Mouse (Mus musculus) olfactory bulb, adult 2 months (tissue): Measurements from ENCODE around the gene Nhsl1. TPM values are rescaled to one million over a fixed set of nuclear protein-coding genes. Genes with fewer than 3 reads are reported as not detected.

ENCODE experiments used
- H3K27ac ChIP-seq: fragments of 200-500 bp; 2 replicates; pipeline ENCODE4 v1.5.1; 2012; ENCODE audit warnings: low read depth, low read length; ENCODE audit not compliant: insufficient read depth
- H3K4me1 ChIP-seq: fragments of 200-500 bp; 2 replicates; pipeline ENCODE4 v1.6.1; 2012; ENCODE audit warnings: low read length; ENCODE audit not compliant: control insufficient read depth, insufficient read depth
- H3K4me3 ChIP-seq: fragments of 200-500 bp; 2 replicates; pipeline ENCODE4 v1.5.1; 2012; ENCODE audit warnings: mild to moderate bottlenecking, low read depth, low read length, moderate library complexity; ENCODE audit not compliant: insufficient read depth
- CTCF ChIP-seq: fragments of 200-500 bp; IDR thresholded peaks from 2 replicates; pipeline ENCODE4 v1.5.1; 2012; ENCODE audit warnings: low read depth, mild to moderate bottlenecking, low read length, moderate library complexity; ENCODE audit not compliant: insufficient read depth
- POLR2A ChIP-seq: fragments of 200-500 bp; IDR thresholded peaks from 2 replicates; pipeline ENCODE4 v1.6.1; 2012; ENCODE audit warnings: mild to moderate bottlenecking, low read depth, low read length, moderate library complexity; ENCODE audit not compliant: insufficient read depth
- WGBS: fragments of 180-500 bp; shearing (Covaris S2); methylation state at CpG from one replicate; pipeline ENCODE4 v1.1.7; 2018; 5-methylcytosine and 5-hydroxymethylcytosine counted together
- polyA plus RNA-seq: library from polyadenylated mRNA; stranded (reverse); fragments of >200 nt; gene quantifications from 2 replicates; pipeline ENCODE4 v1.2.4, GENCODE M21; 2012; ENCODE audit warnings: low replicate concordance; ENCODE audit not compliant: missing spikeins, insufficient read depth, insufficient read length

Gene Nhsl1
- polyA plus RNA-seq, 1 experiment, result not detected

DNA sequence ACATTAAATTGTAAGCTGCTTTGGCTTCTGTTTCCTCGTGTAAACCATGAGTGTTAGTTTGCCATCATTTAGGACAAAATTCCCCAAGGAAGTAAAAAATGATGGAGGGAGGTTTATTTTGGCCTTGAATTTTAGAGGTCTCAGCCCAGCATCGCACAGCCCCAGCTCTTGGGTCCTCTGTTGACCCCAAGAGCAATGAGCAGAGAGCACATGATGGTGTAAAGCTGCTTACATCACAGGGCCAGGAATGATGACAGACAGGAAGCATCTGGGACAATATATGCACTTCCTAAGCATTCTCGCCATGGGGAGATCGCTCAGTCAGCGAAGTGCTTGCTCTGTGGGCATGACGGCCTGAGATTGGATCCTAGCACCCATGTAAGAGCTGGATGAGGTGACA is 20.6 kb downstream of the Nhsl1 start:
- TF ChIP-seq CTCF, result no peak
- no peak for TF ChIP-seq POLR2A
- Histone ChIP-seq H3K27ac (no peak overlapping the region), H3K4me1 (0 out of 2 replicates have a peak, but pooled peaks cover 2% of the 10 kb centered on the region), H3K4me3 (no peak overlapping the region)
- 95% methylated on average over 6 of the region's 6 CpGs for WGBS

DNA sequence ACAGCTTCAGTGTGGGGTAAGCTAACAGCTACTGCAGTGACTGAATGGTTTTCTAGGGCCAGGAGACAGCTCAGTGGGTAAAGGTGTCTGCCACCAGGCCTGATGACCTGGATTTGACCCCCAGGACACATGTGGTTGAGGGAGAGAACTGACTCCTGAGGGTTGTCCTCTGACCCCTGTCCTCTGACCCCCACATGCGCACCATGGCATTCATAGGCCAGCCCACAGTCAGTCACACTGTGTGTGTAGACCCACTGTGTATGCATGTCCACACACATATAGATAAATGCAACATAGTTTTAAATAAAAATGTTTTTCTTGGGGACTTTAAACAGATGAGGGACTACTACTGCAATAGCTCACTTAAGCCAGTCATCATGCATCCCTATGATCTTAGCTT is 22.1 kb downstream of the Nhsl1 start:
- 91% methylated on average over 1 of the region's 1 CpGs for WGBS
- H3K4me1 ChIP-seq, result 0 out of 2 replicates have a peak, but pooled peaks cover 2% of the 10 kb centered on the region
- H3K4me3 ChIP-seq, result no peak overlapping the region
- TF ChIP-seq CTCF (no peak), POLR2A (no peak)
- H3K27ac ChIP-seq, result no peak overlapping the region

DNA sequence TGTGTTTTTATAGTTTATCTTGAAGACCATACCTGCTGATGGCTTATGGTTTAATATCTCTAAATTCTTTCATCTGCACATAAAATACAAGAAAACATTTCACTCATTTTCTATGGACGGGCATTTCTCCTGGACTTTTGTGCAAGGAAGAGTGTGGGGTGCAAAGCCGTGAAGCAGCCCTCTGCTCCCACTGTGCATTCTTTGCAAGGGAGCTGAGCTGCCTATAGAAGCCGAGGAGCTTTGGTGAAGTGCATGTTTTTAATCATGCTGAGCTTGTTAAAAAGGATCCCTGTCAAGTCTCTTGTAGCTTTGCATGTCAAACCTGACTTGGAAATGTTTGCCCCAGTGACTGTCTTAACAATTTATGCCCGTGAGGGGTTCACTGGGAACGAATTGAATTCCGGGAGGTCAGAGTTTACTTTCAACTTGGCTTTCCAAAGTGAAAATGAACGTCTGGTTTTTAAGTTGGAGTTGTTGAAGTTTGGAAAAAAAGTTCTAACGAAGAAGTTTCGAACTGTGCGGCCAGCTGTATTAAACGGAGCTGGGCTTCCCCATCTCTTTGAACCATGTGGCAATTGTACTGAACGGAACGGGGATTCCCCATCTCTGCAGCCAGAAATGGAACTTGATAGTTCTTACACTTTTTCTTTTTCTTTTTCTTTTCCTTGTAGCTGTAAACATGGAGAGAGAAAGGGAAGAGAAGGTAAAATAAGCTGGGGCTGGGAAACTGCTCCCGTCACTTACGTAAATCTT is 22.8 kb downstream of the Nhsl1 start:
- 53% methylated on average over 15 of the region's 15 CpGs for WGBS
- no peak for TF ChIP-seq CTCF
- no peak for TF ChIP-seq POLR2A
- Histone ChIP-seq H3K4me3 (no peak overlapping the region), H3K27ac (no peak overlapping the region), H3K4me1 (0 out of 2 replicates have a peak, but pooled peaks cover 2% of the 10 kb centered on the region)

DNA sequence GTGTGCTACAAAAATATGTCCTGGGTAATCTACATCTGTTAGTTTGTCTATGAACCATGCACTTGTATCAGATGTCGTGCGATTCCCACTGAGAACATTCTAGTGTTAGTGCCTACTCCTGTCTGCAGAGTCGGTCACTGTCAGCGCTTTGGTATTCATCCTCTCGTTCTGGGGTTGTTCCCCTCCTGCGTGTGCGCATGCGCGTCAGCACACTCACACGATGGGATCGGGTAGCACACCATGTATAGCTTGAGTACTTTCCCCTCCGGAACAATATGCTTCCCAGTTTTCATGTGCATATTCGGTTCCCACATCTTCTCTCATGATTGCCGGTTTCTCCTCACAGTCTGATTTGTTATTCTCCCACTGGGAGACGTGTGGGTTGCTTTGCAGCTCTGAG is 28.4 kb downstream of the Nhsl1 start:
- 0 out of 2 replicates have a peak, but pooled peaks cover 2% of the 10 kb centered on the region for H3K4me1 ChIP-seq
- WGBS, result 90% methylated on average over 15 of the region's 15 CpGs
- no peak overlapping the region for H3K27ac ChIP-seq
- H3K4me3 ChIP-seq, result no peak overlapping the region
- TF ChIP-seq POLR2A (no peak), CTCF (no peak)

DNA sequence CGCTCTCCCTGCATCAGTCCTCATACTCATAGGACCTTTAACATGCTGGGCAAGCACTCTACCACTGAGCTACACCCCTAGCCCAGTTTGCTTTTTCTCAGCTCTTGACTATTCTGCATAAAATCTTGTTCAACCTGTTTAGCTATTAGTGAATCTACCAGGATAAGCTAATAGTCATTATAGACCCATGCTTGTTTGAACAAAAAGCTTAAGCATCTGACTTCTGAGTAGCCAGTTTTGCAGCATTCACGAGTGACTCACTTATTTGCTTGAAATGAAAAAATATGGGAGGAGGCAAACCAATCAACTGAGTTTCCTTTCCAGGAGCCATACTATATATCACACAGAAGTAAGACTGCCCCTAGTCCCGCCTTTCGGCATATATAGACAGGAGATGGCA is 32.0 kb downstream of the Nhsl1 start:
- 93% methylated on average over 4 of the region's 4 CpGs for WGBS
- H3K27ac ChIP-seq, result no peak overlapping the region
- TF ChIP-seq POLR2A (no peak), CTCF (no peak)

DNA sequence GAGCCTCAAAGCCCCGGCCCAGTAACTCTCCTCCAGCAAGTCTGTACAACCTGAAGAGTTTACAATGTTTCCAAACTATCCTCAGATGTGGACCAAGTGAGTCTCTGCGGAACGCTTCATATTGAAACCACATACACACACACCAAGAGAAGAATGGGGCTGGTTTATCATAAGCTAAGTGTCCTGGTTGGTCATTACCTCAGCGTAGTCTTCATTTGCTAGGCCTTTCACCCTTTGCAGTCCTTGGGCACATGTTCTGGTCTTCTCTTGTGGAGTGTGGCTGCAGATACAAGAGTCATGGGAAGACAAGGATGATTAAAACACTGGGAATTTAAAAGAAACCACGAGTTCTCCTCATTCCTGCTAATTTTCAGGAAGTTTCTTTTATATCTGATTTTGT is 34.2 kb downstream of the Nhsl1 start:
- H3K4me1 ChIP-seq, result no peaks in the 10 kb centered on the region
- 93% methylated on average over 5 of the region's 5 CpGs for WGBS
- H3K4me3 ChIP-seq, result no peak overlapping the region
- H3K27ac ChIP-seq, result no peak overlapping the region
- TF ChIP-seq CTCF, result no peak
- TF ChIP-seq POLR2A, result no peak

More for the DNA sequence above, 32.0 kb downstream of the Nhsl1 start:
- no peak overlapping the region for H3K4me3 ChIP-seq
- no peaks in the 10 kb centered on the region for H3K4me1 ChIP-seq

DNA sequence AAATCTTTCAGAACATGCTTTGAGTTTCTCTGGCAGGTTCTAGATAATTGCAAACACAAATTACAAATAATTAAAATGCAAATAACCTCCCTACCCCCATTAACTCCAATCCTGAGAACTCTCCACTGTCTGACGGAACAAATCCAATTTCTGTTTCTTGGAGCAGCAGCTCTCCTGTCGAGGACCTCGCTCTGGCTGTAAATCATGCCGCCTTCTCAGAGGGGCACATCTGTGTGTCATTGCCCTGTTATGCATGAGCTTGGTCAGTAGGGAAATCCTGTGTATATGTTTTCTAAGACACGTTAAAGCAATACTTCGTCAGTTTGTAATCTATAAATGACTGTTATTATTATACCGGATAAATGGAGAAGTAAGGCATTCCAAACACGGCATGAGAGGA is 35.3 kb downstream of the Nhsl1 start:
- no peak overlapping the region for H3K27ac ChIP-seq
- TF ChIP-seq CTCF (no peak), POLR2A (no peak)
- H3K4me3 ChIP-seq, result no peak overlapping the region
- 80% methylated on average over 8 of the region's 8 CpGs for WGBS
- no peaks in the 10 kb centered on the region for H3K4me1 ChIP-seq

DNA sequence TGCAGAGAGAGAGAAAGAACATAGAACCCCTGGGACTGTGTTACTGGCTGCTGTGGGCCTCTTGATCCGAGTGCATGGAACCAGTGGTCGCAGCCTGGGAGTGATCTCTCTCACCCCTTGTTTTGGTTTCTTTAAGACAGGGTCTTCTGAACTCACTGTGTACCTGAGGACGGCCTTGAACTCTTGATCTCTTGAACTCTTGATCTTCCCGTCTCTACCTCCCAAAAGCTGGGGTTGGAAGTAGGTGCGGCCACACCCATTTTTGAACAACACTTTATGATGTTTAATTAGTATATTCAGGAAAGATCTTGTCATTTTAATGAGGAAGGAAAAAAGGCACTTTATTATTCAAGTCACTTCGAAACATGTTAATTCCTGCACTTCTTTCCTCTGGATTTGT is 37.7 kb downstream of the Nhsl1 start:
- Histone ChIP-seq H3K27ac (no peak overlapping the region), H3K4me3 (no peak overlapping the region), H3K4me1 (no peaks in the 10 kb centered on the region)
- no peak for TF ChIP-seq CTCF
- TF ChIP-seq POLR2A, result no peak
- WGBS, result 94% methylated on average over 6 of the region's 6 CpGs

DNA sequence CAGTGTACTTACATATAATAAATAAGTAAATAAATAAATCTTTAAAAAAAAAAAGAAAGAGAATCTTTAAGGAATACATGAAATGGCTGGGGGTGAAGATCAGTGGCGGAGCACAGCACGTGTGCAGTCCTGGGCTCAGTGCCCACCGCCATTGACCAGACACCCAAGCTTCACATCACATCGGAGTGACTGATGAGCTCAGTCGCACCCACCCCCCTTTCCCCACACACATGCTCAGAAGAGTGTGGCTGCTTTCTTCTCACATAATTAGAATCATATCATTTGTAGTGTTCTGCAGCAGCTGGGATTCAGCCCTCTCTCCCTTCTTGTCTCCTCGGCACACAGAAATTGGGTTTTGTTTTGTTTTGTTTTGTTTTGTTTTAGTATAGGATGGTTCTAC is 38.4 kb downstream of the Nhsl1 start:
- TF ChIP-seq CTCF (no peak), POLR2A (no peak)
- Histone ChIP-seq H3K4me1 (no peaks in the 10 kb centered on the region), H3K27ac (no peak overlapping the region), H3K4me3 (no peak overlapping the region)
- WGBS, result 72% methylated on average over 6 of the region's 6 CpGs

DNA sequence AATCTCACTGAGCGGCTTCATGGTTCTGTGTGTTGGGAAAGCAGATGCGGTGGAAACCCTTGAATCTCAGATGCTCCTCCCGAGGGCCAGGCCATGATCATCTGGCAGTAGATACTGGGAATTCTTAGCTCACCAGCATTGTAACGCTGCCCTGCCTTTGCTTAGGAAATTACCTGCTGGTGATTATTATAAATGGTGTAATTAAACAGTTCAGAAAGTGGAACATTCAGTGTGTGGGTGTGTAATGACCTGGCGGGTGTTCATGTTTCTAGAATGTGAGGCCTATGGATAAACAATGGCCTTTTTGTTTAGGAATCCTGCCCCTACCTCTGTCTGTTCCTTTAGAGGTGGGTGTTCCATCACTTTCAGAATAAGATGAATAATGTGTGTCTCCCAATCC is 39.7 kb downstream of the Nhsl1 start:
- no peak overlapping the region for H3K4me3 ChIP-seq
- TF ChIP-seq CTCF (no peak), POLR2A (no peak)
- WGBS, result 78% methylated on average over 5 of the region's 5 CpGs
- H3K27ac ChIP-seq, result no peak overlapping the region
- no peaks in the 10 kb centered on the region for H3K4me1 ChIP-seq
